Mouse (Mus musculus) ovary, postnatal 36 days (tissue): Measurements from ENCODE around the gene Fam71d.

Experiments used
- DNase-seq: peaks from one replicate; pipeline ENCODE4 v3.0.0; 2022; ENCODE audit warnings: low spot score, mixed read lengths

The Fam71d gene

GRCm38 (mm10) chr12:78691325-78691724 lies at the start of gene Fam71d:
Gene Fam71d (plus strand): TSS chr12:78691535.
- DNase-seq, result no peak

GRCm38 (mm10) chr12:78643691-78644090 lies 47.6 kb upstream of the Fam71d start:
- DNase-seq, result no peak

GRCm38 (mm10) chr12:78645282-78645681 lies 46.1 kb upstream of the Fam71d start:
- no peak for DNase-seq

GRCm38 (mm10) chr12:78659718-78660304 lies 31.5 kb upstream of the Fam71d start:
- no peak for DNase-seq

- DNase-seq, result no peak
Measured at GRCm38 (mm10) chr12:78678101-78678806, 13.1 kb upstream of the Fam71d start.

GRCm38 (mm10) chr12:78678807-78679189 lies 12.5 kb upstream of the Fam71d start:
- DNase-seq, result no peak

GRCm38 (mm10) chr12:78681048-78681447 lies 10.3 kb upstream of the Fam71d start:
- no peak for DNase-seq

- DNase-seq, result no peak
Measured at GRCm38 (mm10) chr12:78682279-78682678, 9.1 kb upstream of the Fam71d start.

GRCm38 (mm10) chr12:78685669-78686215 lies 5.6 kb upstream of the Fam71d start:
- DNase-seq, result no peak

GRCm38 (mm10) chr12:78688876-78689275 lies 2.5 kb upstream of the Fam71d start:
- DNase-seq, result no peak

- no peak for DNase-seq
Measured at GRCm38 (mm10) chr12:78693281-78693680, 1.9 kb downstream of the Fam71d start.

GRCm38 (mm10) chr12:78717783-78718182 lies 26.4 kb downstream of the Fam71d start:
- no peak for DNase-seq

- no peak for DNase-seq
Measured at GRCm38 (mm10) chr12:78727723-78728122, 36.4 kb downstream of the Fam71d start.

- no peak for DNase-seq
Measured at GRCm38 (mm10) chr12:78739633-78740032, 48.3 kb downstream of the Fam71d start.

- no peak for DNase-seq
Measured at GRCm38 (mm10) chr12:78740289-78740688, 49.0 kb downstream of the Fam71d start.

- no peak for DNase-seq
Measured at GRCm38 (mm10) chr12:78746226-78746625, 54.9 kb downstream of the Fam71d start.

GRCm38 (mm10) chr12:78747406-78747805 lies 56.1 kb downstream of the Fam71d start:
- no peak for DNase-seq

- peak; percentile 6 for DNase-seq
Measured at GRCm38 (mm10) chr12:78748113-78748512, 56.8 kb downstream of the Fam71d start.

GRCm38 (mm10) chr12:78748557-78749377 lies 57.4 kb downstream of the Fam71d start, which contains the start of gene Mpp5:
Gene Mpp5 (plus strand): TSS chr12:78748907.
- peak; percentile 98 for DNase-seq

- peak; percentile 65 for DNase-seq
Measured at GRCm38 (mm10) chr12:78749378-78749801, 58.1 kb downstream of the Fam71d start.

- no peak for DNase-seq
Measured at GRCm38 (mm10) chr12:78761979-78762378, 70.6 kb downstream of the Fam71d start.

GRCm38 (mm10) chr12:78769031-78769713 lies 77.8 kb downstream of the Fam71d start:
- DNase-seq, result no peak
